Mouse (Mus musculus) midbrain, embryonic 11.5 days (tissue): ENCODE measurements at regions not wholly inside any gene's neighbourhood (a gene's known extent, or its start where the extent isn't known, plus 50 kb on each side); places are given as distances from the start of the nearest gene placed in this dataset.

Experiments used
- ATAC-seq: fragments of 200-750 bp; cut with Nextera tagmentation; 2 replicates; pipeline ENCODE4 v1.8.0; 2017; ENCODE audit warnings: moderate TSS enrichment, moderate library complexity; ENCODE audit not compliant: low FRiP score
- DNase-seq: peaks from one replicate; pipeline ENCODE4 v3.0.0; 2015; ENCODE audit warnings: low spot score; ENCODE audit errors: missing footprints
- H3K27ac ChIP-seq: fragments of 300-500 bp; sonication (generic); 2 replicates; pipeline ENCODE4 v1.5.1; 2014; ENCODE audit warnings: low read depth, low read length
- H3K27me3 ChIP-seq: fragments of 300-500 bp; sonication (generic); 2 replicates; pipeline ENCODE4 v1.6.1; 2014; ENCODE audit warnings: mild to moderate bottlenecking, low read length, moderate library complexity, mixed read lengths; ENCODE audit not compliant: control insufficient read depth, insufficient read depth
- H3K36me3 ChIP-seq: fragments of 300-500 bp; sonication (generic); 2 replicates; pipeline ENCODE4 v1.6.1; 2014; ENCODE audit warnings: mild to moderate bottlenecking, low read length, moderate library complexity, mixed read lengths; ENCODE audit not compliant: control insufficient read depth, insufficient read depth
- H3K4me1 ChIP-seq: fragments of 300-500 bp; sonication (generic); 2 replicates; pipeline ENCODE4 v1.6.1; 2014; ENCODE audit warnings: low read length; ENCODE audit not compliant: control insufficient read depth, insufficient read depth
- H3K4me2 ChIP-seq: fragments of 300-500 bp; sonication (generic); 2 replicates; pipeline ENCODE4 v1.6.1; 2014; ENCODE audit warnings: mild to moderate bottlenecking, moderate library complexity
- H3K4me3 ChIP-seq: fragments of 300-500 bp; sonication (generic); 2 replicates; pipeline ENCODE4 v1.5.1; 2014; ENCODE audit warnings: low read depth, low read length
- H3K9ac ChIP-seq: fragments of 300-500 bp; sonication (generic); 2 replicates; pipeline ENCODE4 v1.6.1; 2014; ENCODE audit warnings: low read length
- H3K9me3 ChIP-seq: fragments of 300-500 bp; sonication (generic); 2 replicates; pipeline ENCODE4 v1.6.1; 2016; ENCODE audit warnings: low read length; ENCODE audit not compliant: control insufficient read depth
- WGBS: fragments of 180-500 bp; shearing (Covaris S2); extraction: QIAGEN DNeasy Blood & Tissue Kit; methylation state at CpG from one replicate; pipeline ENCODE4 v1.1.7; 2014; 5-methylcytosine and 5-hydroxymethylcytosine counted together

- H3K4me1 ChIP-seq: no peaks in the 10 kb centered on the region
- no peak overlapping the region for H3K4me2 ChIP-seq
- H3K4me3 ChIP-seq: no peak overlapping the region
- H3K9ac ChIP-seq: no peak overlapping the region
- no peak overlapping the region for H3K27ac ChIP-seq
- H3K36me3 ChIP-seq: no peaks in the 10 kb centered on the region
- no peaks in the 10 kb centered on the region for H3K9me3 ChIP-seq
- 78% methylated on average over 2 of the region's 2 CpGs for WGBS
- no peaks in the 10 kb centered on the region for H3K27me3 ChIP-seq
- ATAC-seq: no peak
- DNase-seq: no peak
Measured at GRCm38 (mm10) chr13:106591729-106592128, 345.0 kb downstream of the Ipo11 start.

DNA sequence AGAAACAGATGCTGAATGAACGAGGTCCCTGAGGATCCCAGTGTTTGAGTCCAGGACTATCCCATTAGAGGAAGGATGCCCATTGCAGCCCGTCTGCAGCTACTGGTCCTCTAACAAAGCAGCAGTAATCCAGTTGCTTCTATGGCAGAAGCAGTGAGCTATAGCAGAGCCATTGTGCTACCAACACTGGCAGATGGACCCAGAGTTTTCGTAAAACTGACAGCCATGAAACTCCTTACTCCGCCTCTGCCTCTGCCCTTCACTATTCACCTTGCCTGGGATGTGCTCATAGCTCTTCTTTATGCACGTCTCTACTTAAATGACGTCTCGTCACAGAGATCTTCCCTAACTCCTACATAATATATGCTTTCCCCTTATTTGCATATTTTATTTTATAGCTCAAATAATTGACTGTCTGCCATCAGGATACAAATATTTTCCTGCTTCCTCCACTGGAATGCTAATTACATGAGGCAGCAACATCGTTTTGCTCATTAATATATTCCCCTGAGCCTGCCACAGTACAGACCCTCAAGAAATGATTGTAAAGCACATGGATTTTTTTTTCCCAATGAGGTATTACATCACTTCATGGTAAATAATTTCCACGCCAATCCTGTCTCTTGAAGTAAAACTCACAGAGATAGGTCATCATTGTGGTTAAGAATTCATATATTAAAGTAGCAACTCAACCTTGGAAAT, 368.9 kb downstream of the Ipo11 start:
- H3K9ac ChIP-seq: no peak overlapping the region
- no peak overlapping the region for H3K27ac ChIP-seq
- H3K9me3 ChIP-seq: no peaks in the 10 kb centered on the region
- 59% methylated on average over 9 of the region's 9 CpGs for WGBS
- no peaks in the 10 kb centered on the region for H3K4me1 ChIP-seq
- no peak overlapping the region for H3K4me3 ChIP-seq
- ATAC-seq (peak; percentile 57), DNase-seq (no peak)
- no peaks in the 10 kb centered on the region for H3K36me3 ChIP-seq
- no peak overlapping the region for H3K4me2 ChIP-seq
- H3K27me3 ChIP-seq: no peaks in the 10 kb centered on the region

- Histone ChIP-seq H3K9ac (no peak overlapping the region), H3K4me1 (no peaks in the 10 kb centered on the region), H3K9me3 (no peaks in the 10 kb centered on the region), H3K36me3 (no peaks in the 10 kb centered on the region), H3K4me2 (no peak overlapping the region), H3K27ac (no peak overlapping the region), H3K27me3 (no peaks in the 10 kb centered on the region), H3K4me3 (no peak overlapping the region)
- 85% methylated on average over 1 of the region's 1 CpGs for WGBS
- no peak for DNase-seq
- no peak for ATAC-seq
Measured at GRCm38 (mm10) chr13:106562588-106562987, 374.2 kb downstream of the Ipo11 start.

DNA sequence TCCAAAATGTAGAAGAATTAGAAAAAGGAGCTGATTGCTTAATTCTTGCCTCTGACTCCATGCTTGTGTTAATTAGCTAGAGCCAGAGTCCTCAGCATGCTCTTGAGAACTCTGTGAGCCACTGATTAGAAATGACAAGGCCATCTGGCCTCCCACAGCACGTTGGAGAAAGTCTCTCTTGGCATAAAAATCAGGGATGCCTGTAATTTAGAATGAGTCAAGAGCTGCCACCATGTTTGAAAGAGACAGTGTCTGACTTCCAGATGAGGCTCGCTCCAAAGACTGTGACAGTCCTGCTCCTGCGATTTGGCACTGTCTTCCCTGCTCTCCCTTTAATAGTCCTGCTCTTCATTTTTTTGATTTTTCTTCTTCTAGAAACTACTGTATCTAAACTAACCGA, 374.6 kb downstream of the Ipo11 start:
- WGBS: 74% methylated on average over 4 of the region's 4 CpGs
- Histone ChIP-seq H3K9ac (no peak overlapping the region), H3K4me1 (no peaks in the 10 kb centered on the region), H3K27me3 (no peaks in the 10 kb centered on the region), H3K27ac (no peak overlapping the region), H3K4me3 (no peak overlapping the region), H3K4me2 (no peak overlapping the region), H3K9me3 (no peaks in the 10 kb centered on the region), H3K36me3 (no peaks in the 10 kb centered on the region)
- no peak for DNase-seq
- ATAC-seq: no peak

- Histone ChIP-seq H3K9me3 (no peaks in the 10 kb centered on the region), H3K9ac (no peak overlapping the region), H3K27ac (no peak overlapping the region), H3K4me1 (no peaks in the 10 kb centered on the region), H3K4me3 (no peak overlapping the region), H3K36me3 (no peaks in the 10 kb centered on the region), H3K4me2 (no peak overlapping the region), H3K27me3 (no peaks in the 10 kb centered on the region)
- DNase-seq: no peak
- no peak; the same call in 1 of the 2 replicates for ATAC-seq
- 87% methylated on average over 11 of the region's 11 CpGs for WGBS
Measured at GRCm38 (mm10) chr13:106525406-106526206, 411.2 kb downstream of the Ipo11 start.

- Histone ChIP-seq H3K9ac (no peak overlapping the region), H3K36me3 (no peaks in the 10 kb centered on the region), H3K9me3 (no peaks in the 10 kb centered on the region), H3K27ac (no peak overlapping the region), H3K27me3 (no peaks in the 10 kb centered on the region), H3K4me1 (no peaks in the 10 kb centered on the region), H3K4me2 (no peak overlapping the region), H3K4me3 (no peak overlapping the region)
- WGBS: 82% methylated on average over 5 of the region's 5 CpGs
- ATAC-seq: no peak
- no peak for DNase-seq
Measured at GRCm38 (mm10) chr13:106514510-106515169, 422.1 kb downstream of the Ipo11 start.

DNA sequence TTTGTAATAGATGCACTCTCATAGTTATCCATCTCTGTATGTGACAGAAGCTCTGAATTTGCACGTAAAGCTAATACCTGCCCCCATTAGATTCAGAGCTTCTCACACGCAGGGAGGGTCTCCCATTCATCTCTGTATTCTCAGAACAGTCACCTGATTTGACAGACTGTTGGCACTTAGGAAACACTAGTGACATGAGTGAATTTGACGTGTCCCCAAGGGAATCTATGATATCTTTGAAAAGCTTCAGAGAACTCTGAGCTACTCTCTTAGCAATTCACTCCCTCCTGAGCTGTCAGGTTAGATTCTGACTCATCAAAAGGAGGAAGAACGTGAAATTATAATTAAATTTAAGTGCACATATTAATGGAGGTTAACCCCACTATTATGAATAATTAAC, 423.1 kb downstream of the Ipo11 start:
- Histone ChIP-seq H3K4me2 (no peak overlapping the region), H3K27me3 (no peaks in the 10 kb centered on the region), H3K36me3 (no peaks in the 10 kb centered on the region), H3K4me3 (no peak overlapping the region), H3K9ac (no peak overlapping the region), H3K4me1 (no peaks in the 10 kb centered on the region), H3K27ac (no peak overlapping the region), H3K9me3 (no peaks in the 10 kb centered on the region)
- WGBS: 84% methylated on average over 4 of the region's 4 CpGs
- ATAC-seq: no peak
- no peak for DNase-seq

GRCm38 (mm10) chr13:106510435-106510834, 426.3 kb downstream of the Ipo11 start:
- Histone ChIP-seq H3K36me3 (no peaks in the 10 kb centered on the region), H3K27me3 (no peaks in the 10 kb centered on the region), H3K4me1 (no peaks in the 10 kb centered on the region), H3K27ac (no peak overlapping the region), H3K9me3 (no peaks in the 10 kb centered on the region), H3K9ac (no peak overlapping the region), H3K4me3 (no peak overlapping the region), H3K4me2 (no peak overlapping the region)
- ATAC-seq (no peak), DNase-seq (no peak)
- WGBS: 80% methylated on average over 6 of the region's 6 CpGs

DNA sequence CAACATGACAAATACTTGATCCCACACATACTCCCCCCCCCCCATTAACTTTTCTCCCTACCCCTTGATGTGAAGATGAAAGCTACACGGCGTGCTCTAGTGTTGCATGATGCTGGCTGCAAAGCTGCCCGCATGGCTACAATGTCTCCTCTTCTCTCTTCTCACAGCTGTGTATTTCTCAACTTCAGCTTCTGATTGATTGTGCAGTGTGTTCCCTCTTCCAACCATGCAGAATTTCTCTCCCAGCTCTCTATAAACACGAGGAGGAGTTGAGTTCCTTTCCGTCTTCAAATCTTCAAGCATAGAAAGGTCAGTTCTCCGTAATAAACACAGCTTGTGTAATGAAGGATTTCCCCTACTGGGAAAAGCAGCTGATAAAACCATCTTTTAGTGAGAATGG, 435.5 kb downstream of the Ipo11 start:
- ATAC-seq: no peak
- Histone ChIP-seq H3K4me1 (no peaks in the 10 kb centered on the region), H3K9me3 (no peaks in the 10 kb centered on the region), H3K36me3 (no peaks in the 10 kb centered on the region), H3K27ac (no peak overlapping the region), H3K27me3 (no peaks in the 10 kb centered on the region), H3K4me3 (no peak overlapping the region), H3K4me2 (no peak overlapping the region), H3K9ac (no peak overlapping the region)
- WGBS: 87% methylated on average over 6 of the region's 6 CpGs
- no peak for DNase-seq
